In the genomic region with DNA sequence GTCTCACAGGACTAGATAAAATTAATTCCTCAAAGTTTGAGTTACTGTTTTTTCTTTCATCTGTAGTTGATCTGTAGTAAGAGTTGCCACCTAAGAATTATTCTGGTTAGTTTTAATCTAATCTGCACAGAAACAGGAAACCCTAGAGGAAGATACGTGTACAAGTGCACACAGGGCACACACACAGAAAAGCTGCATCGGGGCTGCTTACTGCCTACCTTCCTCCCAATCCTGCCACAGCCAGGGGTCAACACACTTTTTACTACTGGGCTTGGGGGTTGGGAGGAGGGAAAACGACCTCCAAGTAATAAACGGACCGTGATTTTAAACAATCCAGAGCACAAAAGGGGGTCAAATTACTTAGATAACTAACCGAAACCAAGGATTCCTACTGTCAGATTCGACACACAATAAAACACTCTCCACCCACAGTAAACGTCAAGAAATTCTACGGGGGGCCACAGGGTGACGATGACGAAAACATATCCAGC, we compare ENCODE assay signal across 8 mouse cellular contexts. TPM values are rescaled to one million over a fixed set of nuclear protein-coding genes. Genes with fewer than 3 reads are reported as not detected.
DNase-seq lines count a peak whose midpoint lies in the region; ATAC-seq and TF ChIP-seq lines count a peak whose summit lies in the region.

No protein-coding gene starts in this region.

- H3K27ac ChIP-seq in lung, embryonic 15.5 days, result peak overlapping the region; percentile 99
- H3K27ac ChIP-seq in cortical plate, adult 2 months (ENCODE audit: insufficient read depth, low read length), result peak overlapping the region; percentile 80; the same call in 1 of the 2 replicates
- H3K27ac ChIP-seq in heart, embryonic 16.5 days (ENCODE audit: low read length), result peak overlapping the region; percentile 95
- peak overlapping the region; percentile 98 for H3K27ac ChIP-seq in liver, postnatal 0 days (ENCODE audit: low read depth)

- peak overlapping the region; percentile 72 for H3K4me2 ChIP-seq in lung, embryonic 15.5 days
- H3K4me2 ChIP-seq in heart, embryonic 16.5 days (ENCODE audit: low read depth, low read length), result peak overlapping the region; percentile 81
- H3K4me2 ChIP-seq in liver, postnatal 0 days (ENCODE audit: low read depth, low read length), result peak overlapping the region; percentile 91

- H3K9me3 ChIP-seq in lung, embryonic 15.5 days, result no peaks in the 10 kb centered on the region
- H3K9me3 ChIP-seq in heart, embryonic 16.5 days (replicated peaks; ENCODE audit: control insufficient read depth, low read length), result no peaks in the 10 kb centered on the region
- H3K9me3 ChIP-seq in liver, postnatal 0 days (ENCODE audit: low read length), result no peaks in the 10 kb centered on the region

- H3K4me1 ChIP-seq in lung, embryonic 15.5 days, result peaks cover 50% of the 10 kb centered on the region
- peaks cover 2% of the 10 kb centered on the region; the same call in 1 of the 2 replicates for H3K4me1 ChIP-seq in cortical plate, adult 2 months (ENCODE audit: control insufficient read depth, insufficient read depth, low read length)
- peaks cover 41% of the 10 kb centered on the region for H3K4me1 ChIP-seq in heart, embryonic 16.5 days (ENCODE audit: control insufficient read depth, insufficient read depth, low read length)
- peaks cover 45% of the 10 kb centered on the region for H3K4me1 ChIP-seq in liver, postnatal 0 days (ENCODE audit: insufficient read depth)

- no peak for DNase-seq in lung, adult 18-20 months
- DNase-seq in liver, postnatal 0 days, result no peak
- peak; percentile 55 for DNase-seq in thymus, postnatal 14 days
- no peak for DNase-seq in ovary, postnatal 14 days (ENCODE audit: low spot score)
- DNase-seq in frontal cortex, postnatal 10 days (ENCODE audit: low spot score in 2 of 2), result no peak

- no peak for TF ChIP-seq CTCF in cortical plate, adult 2 months (IDR thresholded peaks at IDR 0.05; ENCODE audit: extremely low read depth, insufficient read depth, low read length)
- TF ChIP-seq CTCF in liver, postnatal 0 days (IDR thresholded peaks at IDR 0.05; ENCODE audit: low read depth), result no peak

- H3K36me3 ChIP-seq in lung, embryonic 15.5 days, result no peaks in the 10 kb centered on the region
- no peaks in the 10 kb centered on the region for H3K36me3 ChIP-seq in heart, embryonic 16.5 days (ENCODE audit: control insufficient read depth, insufficient read depth)
- H3K36me3 ChIP-seq in liver, postnatal 0 days (replicated peaks; ENCODE audit: insufficient read depth, low read length), result no peaks in the 10 kb centered on the region

- 0% methylated on average over 11 of the region's 11 CpGs for WGBS in lung, embryonic 15.5 days
- WGBS in heart, embryonic 16.5 days, result under 1% methylated on average over 11 of the region's 11 CpGs
- 0% methylated on average over 11 of the region's 11 CpGs for WGBS in liver, postnatal 0 days (ENCODE audit: insufficient replicate concordance)

- no peaks in the 10 kb centered on the region for H3K27me3 ChIP-seq in lung, embryonic 15.5 days
- no peaks in the 10 kb centered on the region for H3K27me3 ChIP-seq in heart, embryonic 16.5 days (ENCODE audit: control insufficient read depth, insufficient read depth, low read length)
- no peaks in the 10 kb centered on the region for H3K27me3 ChIP-seq in liver, postnatal 0 days (ENCODE audit: insufficient read depth, low read length)

- H3K9ac ChIP-seq in lung, embryonic 15.5 days, result peak overlapping the region; percentile 96
- peak overlapping the region; percentile 95 for H3K9ac ChIP-seq in heart, embryonic 16.5 days (ENCODE audit: low read length)
- peak overlapping the region; percentile 96 for H3K9ac ChIP-seq in liver, postnatal 0 days (replicated peaks)

- peak; percentile 31; the same call in 1 of the 2 replicates for TF ChIP-seq EP300 in liver, postnatal 0 days (IDR thresholded peaks at IDR 0.05; ENCODE audit: low read depth)

- no peak for ATAC-seq in lung, embryonic 15.5 days (ENCODE audit: borderline replicate concordance, extremely low read depth, low FRiP score, low TSS enrichment)
- no peak for ATAC-seq in heart, embryonic 16.5 days (replicated peaks; ENCODE audit: extremely low read depth, insufficient read depth, low FRiP score)
- ATAC-seq in liver, postnatal 0 days, result no peak

- TF ChIP-seq POLR2A in cortical plate, adult 2 months (IDR thresholded peaks at IDR 0.05; ENCODE audit: extremely low read depth, insufficient read depth, low read length), result no peak

- H3K4me3 ChIP-seq in lung, embryonic 15.5 days, result peak overlapping the region; percentile 95
- H3K4me3 ChIP-seq in cortical plate, adult 2 months (ENCODE audit: insufficient read depth, low read length), result peak overlapping the region; percentile 81
- peak overlapping the region; percentile 94 for H3K4me3 ChIP-seq in heart, embryonic 16.5 days (ENCODE audit: low read length)
- H3K4me3 ChIP-seq in liver, postnatal 0 days (ENCODE audit: low read depth, low read length), result peak overlapping the region; percentile 93

RNA-seq across cellular contexts. Expression of gene Map3k1, which starts 1.6 kb away (rescaled TPM):
- 27.5 and 28.6 TPM in 2 replicates for polyA plus RNA-seq in lung, embryonic 15.5 days (2015; fragmentation: Nextera tagmentation; extraction: Ambion mirVana)
- polyA plus RNA-seq in cortical plate, adult 2 months (2012; rRNA removed), result 5.4 and 5.7 TPM in 2 replicates
- polyA plus RNA-seq in heart, embryonic 16.5 days (2015; fragmentation: Nextera tagmentation; extraction: Ambion mirVana), result 11.7 and 12.9 TPM in 2 replicates
- polyA plus RNA-seq in liver, postnatal 0 days (2015; fragmentation: Nextera tagmentation; extraction: Ambion mirVana), result 10.8 and 11.5 TPM in 2 replicates
